Mouse (Mus musculus) kidney, postnatal 36 days (tissue): ENCODE data around the gene Gm8439.
"Not testable (repeated sequence)": the region's sequence is repeated elsewhere in the genome, so short reads cannot be mapped to it uniquely, and the experiment has no call there.

ENCODE experiments used
- DNase-seq, 2 experiments: peaks; one replicate each; pipeline ENCODE4 v3.0.0; 2021 to 2022; ENCODE audit warnings: mixed read lengths in 2 of 2

Gene Gm8439

DNA sequence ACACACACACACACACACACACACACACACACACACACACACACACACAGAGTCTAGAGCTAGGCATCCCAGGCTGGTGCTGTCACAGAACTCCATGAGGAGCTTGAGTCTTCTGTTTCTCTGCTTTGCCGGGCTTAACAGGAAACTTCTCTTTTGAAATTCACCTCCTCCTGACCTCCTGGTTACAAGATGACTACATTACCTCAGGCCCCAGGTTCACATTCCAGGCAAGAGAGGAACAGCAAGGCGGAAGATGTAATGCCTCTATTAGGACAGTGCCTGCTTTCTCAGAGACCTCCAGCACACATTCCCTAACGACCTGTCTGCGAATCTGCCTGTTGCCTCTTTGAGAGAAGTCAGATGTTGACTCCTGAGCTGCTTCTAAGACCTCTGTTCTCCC lies at the start of gene Gm8439:
Gm8439 (plus strand) TSS at position 301 of the 400 bp plus-strand sequence.
- no peak for DNase-seq

DNA sequence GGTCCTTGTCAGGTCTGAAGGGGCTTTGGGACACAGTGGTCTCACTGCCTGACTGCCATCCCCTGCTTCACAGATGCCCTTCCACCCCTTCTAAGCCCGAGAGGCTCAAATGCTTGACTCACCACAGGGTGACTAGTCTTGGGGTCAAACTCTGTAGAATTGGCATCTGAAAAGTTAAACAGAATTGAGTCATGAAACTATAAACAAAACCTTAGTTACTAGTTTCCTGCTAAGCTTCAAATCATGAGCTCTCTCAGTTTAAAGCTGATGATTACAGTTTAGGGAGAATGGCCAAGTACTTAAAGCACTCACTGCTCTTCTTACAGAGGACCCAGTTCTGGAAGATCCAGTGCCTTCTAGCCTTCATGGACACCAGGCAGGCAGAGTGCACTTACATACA lies 43.6 kb upstream of the Gm8439 start:
- DNase-seq: no peak

DNA sequence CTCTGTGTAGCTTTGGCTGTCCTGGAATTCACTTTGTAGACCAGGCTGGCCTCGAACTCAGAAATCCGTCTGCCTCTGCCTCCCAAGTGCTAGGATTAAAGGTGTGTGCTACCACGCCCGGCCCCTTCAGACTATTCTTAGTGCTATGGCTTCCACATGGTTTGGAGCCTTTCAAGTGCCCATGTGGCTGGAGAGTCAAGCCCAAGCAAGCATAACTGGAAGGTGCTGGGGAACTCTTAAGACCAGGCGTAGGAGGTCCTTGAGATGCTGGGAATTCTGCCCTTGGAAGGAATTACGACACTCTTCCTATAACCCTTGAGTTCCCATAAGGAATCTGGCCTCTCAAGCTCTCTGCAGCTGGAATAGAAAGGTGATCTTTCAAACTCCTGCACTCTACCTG lies 32.0 kb upstream of the Gm8439 start:
- DNase-seq: no peak

DNA sequence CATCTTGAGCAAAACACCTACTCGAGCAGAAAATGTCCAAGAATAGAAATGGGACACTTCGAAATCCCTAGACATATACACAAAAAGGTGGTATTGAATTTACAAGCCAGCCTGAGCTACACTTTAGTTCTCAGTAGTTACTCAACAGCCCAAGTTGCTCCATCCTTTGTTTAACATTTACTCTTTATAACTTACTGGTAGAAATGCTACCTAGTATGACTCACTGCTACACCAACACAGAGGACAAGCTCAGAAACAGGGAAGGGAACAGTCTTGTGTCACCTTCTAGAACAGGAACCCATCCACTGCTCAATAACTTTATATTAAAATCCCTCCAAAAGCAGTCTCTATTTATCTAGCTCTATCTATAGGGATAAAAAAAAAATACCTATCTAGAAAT lies 22.8 kb upstream of the Gm8439 start:
- DNase-seq: no peak

- DNase-seq: peak in 1 of 2 experiments; percentile 39
These were observed 20.5 kb upstream of the Gm8439 start for GRCm38 (mm10) chr4:120568005-120568404.

DNA sequence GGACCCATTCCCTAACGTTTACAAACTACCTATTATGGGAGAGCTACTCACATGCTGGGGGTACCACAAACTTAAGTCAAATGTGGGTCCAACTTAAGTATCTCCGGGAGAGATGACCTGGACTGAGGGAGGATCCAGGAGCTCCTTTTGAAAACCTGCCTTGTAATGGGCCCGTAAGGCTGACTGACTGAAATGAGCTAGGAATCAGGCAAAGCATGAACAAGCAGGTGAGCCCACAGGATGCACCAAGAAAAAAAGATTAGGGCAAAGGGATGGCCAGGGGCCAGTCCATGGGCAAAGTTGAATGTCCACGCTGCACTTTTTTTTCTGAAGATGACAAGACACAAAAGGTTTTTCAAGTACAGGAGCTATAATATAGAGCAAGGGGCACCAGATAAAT lies 19.5 kb upstream of the Gm8439 start:
- DNase-seq: peak; percentile 45 to 60

DNA sequence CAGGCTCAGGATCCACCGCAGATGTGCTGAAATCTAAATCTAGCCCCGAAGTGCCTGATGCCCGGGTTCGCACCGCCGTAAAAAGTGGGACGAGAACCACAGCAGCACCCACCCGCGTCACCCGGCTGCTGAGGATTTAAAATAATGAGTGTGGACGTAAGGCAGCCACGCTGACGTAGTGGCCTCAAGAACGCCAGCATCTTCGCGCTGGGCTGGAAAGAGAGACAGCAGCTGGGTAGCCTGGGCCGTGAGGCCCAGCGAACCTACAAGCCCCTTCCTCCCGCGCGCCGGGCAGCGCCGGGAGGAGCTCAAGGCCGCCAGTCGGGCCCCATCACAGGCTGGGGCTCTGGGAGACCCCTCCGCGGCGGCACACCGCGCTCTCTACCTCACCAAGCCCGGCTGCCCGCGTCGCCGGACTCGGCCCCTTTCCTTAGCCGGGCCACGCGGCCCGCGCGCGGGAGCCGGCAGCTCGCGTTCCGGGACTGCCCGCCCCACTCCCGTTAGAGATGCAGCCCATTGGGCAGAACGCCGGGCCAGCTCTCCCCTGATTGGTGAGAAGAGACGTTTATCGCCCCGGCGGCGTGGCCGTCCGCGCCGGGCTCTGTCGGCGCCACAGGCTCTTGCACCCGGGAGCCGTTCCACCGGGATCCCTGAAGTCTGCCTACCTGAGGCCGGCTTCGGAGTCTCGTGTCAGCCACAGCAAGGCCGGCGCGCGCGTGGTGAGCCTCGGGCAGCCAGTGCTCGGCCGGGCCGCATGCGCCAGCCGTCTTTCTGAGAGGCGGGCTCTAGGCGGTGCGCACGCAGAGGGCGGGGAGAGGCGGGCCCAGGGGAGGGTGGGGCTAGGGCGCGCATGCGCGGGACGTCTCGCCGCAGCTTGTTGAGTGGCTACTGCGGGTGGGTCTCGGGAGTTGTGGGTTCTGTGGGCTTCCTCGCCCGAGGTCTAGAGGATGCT lies 18.8 kb upstream of the Gm8439 start, which contains the start of gene Ctps:
Ctps (minus strand) TSS at position 791 of the 952 bp plus-strand sequence.
- peak; percentile 93 to 94 for DNase-seq

- DNase-seq: no peak
These were observed 18.0 kb upstream of the Gm8439 start for GRCm38 (mm10) chr4:120570438-120571069.

GRCm38 (mm10) chr4:120571070-120571464 lies 17.5 kb upstream of the Gm8439 start:
- DNase-seq: no peak

DNA sequence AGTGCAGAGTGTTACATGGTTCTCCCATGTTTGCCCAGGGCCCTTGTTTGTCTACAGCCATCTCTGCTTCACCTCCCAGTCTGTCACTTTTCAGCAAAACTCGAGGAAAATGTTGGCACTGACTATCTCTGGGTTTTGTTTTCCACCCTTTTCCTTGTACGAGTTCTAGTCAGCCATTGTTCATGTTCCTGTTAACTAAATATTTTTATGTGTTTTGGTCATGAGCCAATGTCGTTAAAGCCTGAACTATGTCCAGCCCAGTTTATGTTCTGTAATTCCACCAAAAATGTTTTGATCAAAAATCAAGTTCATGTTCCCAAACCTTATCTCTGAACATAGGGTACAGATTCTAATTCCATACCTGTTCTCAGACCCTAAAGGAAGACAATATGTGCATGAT lies 16.9 kb upstream of the Gm8439 start:
- no peak for DNase-seq

GRCm38 (mm10) chr4:120580894-120581293 lies 7.7 kb upstream of the Gm8439 start:
- DNase-seq: no peak

GRCm38 (mm10) chr4:120581711-120582110 lies 6.8 kb upstream of the Gm8439 start:
- no peak for DNase-seq

DNA sequence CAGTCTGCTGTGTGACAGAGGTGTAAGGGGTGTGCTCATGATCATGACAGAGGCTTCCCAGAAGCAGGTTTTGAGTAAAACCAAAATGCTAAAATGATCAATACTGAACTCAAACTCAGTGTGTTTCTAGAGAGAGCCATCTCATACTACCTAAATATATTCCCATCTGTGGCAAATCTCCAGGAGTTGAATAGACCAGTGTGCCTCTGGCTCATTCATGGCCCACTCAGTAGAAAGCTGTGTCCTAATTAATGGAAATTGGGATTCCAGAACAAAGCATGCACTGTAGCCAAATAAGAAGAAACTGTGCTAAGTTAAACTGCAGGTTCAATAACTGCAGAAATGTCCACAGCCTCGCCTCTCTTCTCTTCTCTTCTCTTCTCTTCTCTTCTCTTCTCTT lies 1.6 kb upstream of the Gm8439 start:
- DNase-seq: no peak

- DNase-seq: no peak
These were observed 525 bp downstream of the Gm8439 start for GRCm38 (mm10) chr4:120589070-120589469.

DNA sequence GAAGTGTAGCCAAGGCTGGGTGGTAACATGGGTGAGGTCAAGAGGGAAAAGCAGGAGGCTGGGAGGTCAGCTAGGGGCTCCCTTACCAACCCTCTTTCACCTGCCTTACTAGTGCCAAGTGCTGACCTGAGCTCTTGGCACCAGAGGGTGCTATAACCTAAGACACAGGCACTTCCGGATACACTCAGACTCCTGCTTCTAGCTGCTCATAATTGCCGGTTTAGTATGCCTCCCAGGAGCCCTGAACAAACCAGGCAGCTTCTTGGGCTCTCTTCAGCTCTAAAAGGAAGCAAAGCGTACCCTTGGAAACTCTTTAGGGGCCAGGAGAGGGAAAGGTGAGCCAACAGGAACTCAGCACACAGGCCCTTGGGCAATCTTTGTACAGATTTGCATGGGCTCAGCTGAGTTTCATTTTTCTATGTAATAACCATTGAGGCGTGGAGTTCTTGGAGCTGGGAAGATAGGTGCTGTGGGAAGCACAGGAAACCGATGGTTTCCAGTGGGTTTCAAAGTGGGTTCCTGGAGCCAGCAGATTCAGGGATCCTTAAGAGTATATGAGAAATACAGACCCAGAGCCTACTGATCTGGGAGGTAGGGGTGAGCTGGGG lies 1.4 kb downstream of the Gm8439 start:
- DNase-seq: peak; percentile 68 to 77

DNA sequence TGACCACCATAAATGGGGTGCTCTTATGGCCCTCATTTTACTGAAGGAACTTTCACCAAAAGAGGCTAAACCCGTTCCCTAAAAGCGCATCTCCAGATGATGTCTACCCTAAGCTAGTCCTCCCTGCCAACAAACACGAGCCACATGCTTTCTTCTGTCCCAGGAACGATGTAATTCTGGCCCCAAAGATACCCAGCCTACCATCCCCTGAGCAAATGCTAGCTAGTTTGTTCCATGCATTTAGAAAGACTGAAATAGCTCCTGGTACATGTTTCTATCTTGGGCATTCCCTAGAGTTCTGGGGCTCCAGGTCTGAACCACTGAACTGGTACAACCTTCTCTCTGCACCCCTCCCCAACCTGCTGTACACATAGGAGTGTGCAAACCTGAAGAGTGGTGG lies 2.4 kb downstream of the Gm8439 start:
- no peak for DNase-seq

GRCm38 (mm10) chr4:120596210-120596609 lies 7.7 kb downstream of the Gm8439 start:
- not testable (repeated sequence) for DNase-seq

- peak; percentile 21 to 58 for DNase-seq
These were observed 10.4 kb downstream of the Gm8439 start for GRCm38 (mm10) chr4:120598922-120599321.

DNA sequence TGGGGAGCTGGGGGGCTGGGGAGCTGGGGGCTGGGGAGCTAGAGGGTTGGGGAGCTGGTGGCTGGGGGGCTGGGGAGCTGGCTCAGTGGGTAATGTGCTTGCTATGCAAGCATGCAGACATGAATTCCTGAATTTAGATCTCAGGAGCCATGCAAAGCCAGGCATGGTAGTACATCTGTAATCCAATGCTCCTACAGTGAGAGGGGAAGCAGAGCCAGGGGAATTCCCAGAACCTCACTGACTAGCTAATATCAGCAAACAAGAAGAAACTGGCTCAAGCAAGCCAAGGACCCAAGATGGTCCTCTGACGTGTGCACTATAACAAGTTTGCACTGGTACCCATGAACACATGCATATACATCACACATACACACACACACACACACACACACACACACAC lies 13.2 kb downstream of the Gm8439 start:
- no peak for DNase-seq

- no peak for DNase-seq
These were observed 14.1 kb downstream of the Gm8439 start for GRCm38 (mm10) chr4:120602669-120603068.

DNA sequence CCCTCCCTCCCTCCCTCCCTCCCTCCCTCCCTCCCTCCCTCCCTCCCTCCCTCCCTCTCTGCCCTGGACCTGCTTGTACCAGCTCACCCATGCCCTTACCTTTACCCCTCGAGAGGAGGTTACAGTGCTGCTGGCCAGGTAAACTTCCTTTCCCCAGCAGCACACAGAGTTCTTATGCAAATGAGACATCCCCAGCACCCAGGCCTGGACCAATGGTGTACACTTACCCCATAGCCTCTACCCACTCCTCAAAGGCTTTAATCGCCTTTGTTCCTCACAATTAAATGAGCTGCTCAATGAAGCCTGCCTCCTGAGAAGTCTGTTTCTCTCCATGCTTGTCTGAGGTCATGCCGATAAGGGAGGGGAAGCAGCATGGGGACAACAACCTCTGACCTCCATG lies 18.4 kb downstream of the Gm8439 start:
- peak in 1 of 2 experiments; percentile 28 for DNase-seq

- DNase-seq: no peak
These were observed 22.5 kb downstream of the Gm8439 start for GRCm38 (mm10) chr4:120611005-120611404.

DNA sequence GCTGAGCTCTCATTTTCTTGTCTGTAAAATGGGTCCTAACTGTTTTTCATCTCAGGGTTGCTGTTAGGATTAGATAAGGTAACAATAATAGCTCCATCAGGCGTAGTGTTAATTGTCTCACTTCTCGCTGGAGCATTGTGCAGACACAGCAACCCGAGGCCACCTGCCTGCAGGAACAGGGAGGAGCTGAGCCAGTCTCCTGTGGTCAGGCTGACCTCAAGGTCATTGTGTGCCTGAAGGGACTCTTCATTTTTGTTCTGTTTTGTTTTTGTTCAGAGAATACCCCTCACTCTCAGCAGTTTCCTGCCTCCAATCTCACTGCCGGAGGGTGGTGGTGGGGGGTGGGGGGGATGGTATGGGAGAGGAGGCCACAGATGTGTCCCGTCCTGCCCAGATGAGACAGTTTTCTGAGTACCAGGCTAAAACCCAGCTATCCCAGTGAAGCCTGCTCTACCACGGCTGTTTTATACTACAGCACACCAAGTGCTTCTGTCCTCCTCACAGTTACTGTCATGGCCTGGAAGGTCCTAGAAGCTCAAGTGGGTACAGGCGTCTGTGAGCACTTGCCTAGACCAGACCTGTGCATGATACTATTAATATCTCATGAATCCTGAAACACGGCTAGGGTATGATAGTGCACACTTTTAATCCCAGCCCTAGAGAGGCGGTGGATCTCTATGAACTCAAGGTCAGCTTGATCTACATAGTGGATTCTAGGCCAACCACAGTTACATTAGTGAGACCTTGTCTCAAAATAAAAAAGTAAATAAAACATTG lies 23.9 kb downstream of the Gm8439 start:
- peak in 1 of 2 experiments; percentile 29 for DNase-seq
